Mouse (Mus musculus): ENCODE measurements at regions not wholly inside any gene's neighbourhood (a gene's known extent, or its start where the extent isn't known, plus 50 kb on each side); places are given as distances from the start of the nearest gene placed in this dataset.

DNA sequence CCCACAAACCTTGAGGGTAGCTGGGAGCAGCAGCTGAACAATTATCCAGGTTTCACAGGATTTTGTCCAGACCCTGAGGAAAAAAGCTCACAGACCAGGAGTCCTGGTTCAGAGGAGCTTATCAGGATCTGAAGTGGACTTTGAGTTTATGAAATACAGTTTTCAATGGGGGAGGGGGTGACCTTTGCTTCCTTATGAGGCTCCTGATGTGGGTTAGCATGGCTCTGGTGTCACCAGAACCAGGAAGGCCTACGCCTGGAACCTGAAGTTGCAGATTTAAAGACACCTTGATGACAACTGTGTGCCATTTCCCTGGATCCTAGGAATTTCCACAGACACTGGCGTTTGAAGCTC, 364.7 kb downstream of the Btg1 start:
- TF ChIP-seq CTCF (IDR thresholded peaks at IDR 0.05; ENCODE audit: extremely low read depth, insufficient read depth, insufficient read length, insufficient replicate concordance) (no peak), POLR2A (IDR thresholded peaks at IDR 0.05; ENCODE audit: low read depth, low read length) (no peak)
